Mouse (Mus musculus) natural killer cell, adult 2 months (primary cell): ENCODE data around the gene Fam124b.

Source experiments
- DNase-seq, 2 experiments: peaks; one replicate each; pipeline ENCODE4 v3.0.0; 2022; ENCODE audit warnings: low spot score in 2 of 2

The Fam124b gene

GRCm38 (mm10) chr1:80177651-80178382, 40.5 kb downstream of the Fam124b start:
- DNase-seq = no peak

GRCm38 (mm10) chr1:80167706-80168105, 50.6 kb downstream of the Fam124b start:
- no peak for DNase-seq

- no peak for DNase-seq
These were observed 51.7 kb downstream of the Fam124b start for GRCm38 (mm10) chr1:80166577-80166976.

- no peak for DNase-seq
These were observed 52.9 kb downstream of the Fam124b start for GRCm38 (mm10) chr1:80165391-80165790.

- DNase-seq = no peak
These were observed 55.3 kb downstream of the Fam124b start for GRCm38 (mm10) chr1:80162943-80163342.

- no peak for DNase-seq
These were observed 58.7 kb downstream of the Fam124b start for GRCm38 (mm10) chr1:80159586-80159985.

GRCm38 (mm10) chr1:80154902-80155301, 63.4 kb downstream of the Fam124b start:
- DNase-seq = no peak

GRCm38 (mm10) chr1:80153125-80153716, 65.1 kb downstream of the Fam124b start:
- DNase-seq = peak in 1 of 2 experiments; percentile 3

GRCm38 (mm10) chr1:80150681-80151080, 67.6 kb downstream of the Fam124b start:
- no peak for DNase-seq
